Mouse (Mus musculus) kidney, postnatal 0 days (tissue): ENCODE results near the gene Lmo1. TPM values are rescaled to one million over a fixed set of nuclear protein-coding genes. Genes with fewer than 3 reads are reported as not detected.

Experiments
- ATAC-seq: fragments of 200-750 bp; cut with Nextera tagmentation; replicated peaks from 2 replicates; pipeline ENCODE4 v1.8.0; 2017; ENCODE audit warnings: low read depth, moderate number of reproducible peaks, moderate TSS enrichment, moderate library complexity; ENCODE audit not compliant: low FRiP score
- DNase-seq: peaks from one replicate; pipeline ENCODE4 v3.0.0-alpha.2; 2016; ENCODE audit warnings: low spot score
- H3K27ac ChIP-seq: fragments of 300-500 bp; sonication (generic); 2 replicates; pipeline ENCODE4 v1.5.1; 2014; ENCODE audit warnings: mild to moderate bottlenecking
- H3K27me3 ChIP-seq: fragments of 300-500 bp; sonication (generic); 2 replicates; pipeline ENCODE4 v1.6.1; 2014; ENCODE audit warnings: low read length, mixed read lengths; ENCODE audit not compliant: insufficient read depth
- H3K36me3 ChIP-seq: fragments of 300-500 bp; sonication (generic); 2 replicates; pipeline ENCODE4 v1.6.1; 2014; ENCODE audit warnings: low read length, mixed read lengths; ENCODE audit not compliant: insufficient read depth
- H3K4me1 ChIP-seq: fragments of 300-500 bp; sonication (generic); replicated peaks from 2 replicates; pipeline ENCODE4 v1.6.1; 2014; ENCODE audit warnings: antibody characterized with exemption, low read length, mixed read lengths; ENCODE audit not compliant: insufficient read depth
- H3K4me2 ChIP-seq: fragments of 300-500 bp; sonication (generic); 2 replicates; pipeline ENCODE4 v1.6.1; 2014; ENCODE audit warnings: mild to moderate bottlenecking, low read length, moderate library complexity, mixed read lengths
- H3K4me3 ChIP-seq: fragments of 300-500 bp; sonication (generic); replicated peaks from 2 replicates; pipeline ENCODE4 v1.5.1; 2014; ENCODE audit warnings: low read depth, low read length
- H3K9ac ChIP-seq: fragments of 300-500 bp; sonication (generic); 2 replicates; pipeline ENCODE4 v1.6.1; 2014; ENCODE audit warnings: low read depth, low read length
- H3K9me3 ChIP-seq: fragments of 300-500 bp; sonication (generic); replicated peaks from 2 replicates; pipeline ENCODE4 v1.6.1; 2016; ENCODE audit warnings: low read length, inconsistent platforms, mixed read lengths
- CTCF ChIP-seq: IDR thresholded peaks from 2 replicates; pipeline ENCODE4 v1.5.1; 2016; ENCODE audit warnings: antibody characterized with exemption, low read depth, mild to moderate bottlenecking, moderate library complexity
- WGBS: fragments of 180-500 bp; shearing (Covaris S2); extraction: QIAGEN DNeasy Blood & Tissue Kit; methylation state at CpG from one replicate; pipeline ENCODE4 v1.1.7; 2014; 5-methylcytosine and 5-hydroxymethylcytosine counted together
- polyA plus RNA-seq: library from polyadenylated mRNA; unstranded; fragments of >200 nt; fragmentation: Nextera tagmentation; extraction: Ambion mirVana; gene quantifications from 2 replicates; pipeline ENCODE4 v1.2.1, GENCODE M21; 2015

Gene Lmo1
- polyA plus RNA-seq, result 8.7 and 11.0 TPM in 2 replicates

- Histone ChIP-seq H3K9ac (peak within 1 kb of the TSS; percentile 56), H3K36me3 (no peaks in the 10 kb centered on the region), H3K4me3 (peak within 1 kb of the TSS; percentile 51), H3K4me2 (peak within 1 kb of the TSS; percentile 96), H3K27ac (no peak within 1 kb of the TSS), H3K4me1 (no peaks in the 10 kb centered on the region; the same call in 1 of the 2 replicates), H3K27me3 (peaks cover 30% of the 10 kb centered on the region), H3K9me3 (no peaks in the 10 kb centered on the region)
- ATAC-seq (peak; percentile 66), DNase-seq (peak; percentile 48)
- under 1% methylated on average over 61 of the region's 67 CpGs for WGBS
- no peak for TF ChIP-seq CTCF
These were observed at the start of gene Lmo1 for GRCm38 (mm10) chr7:109174949-109175669. Lmo1 (minus strand) TSS chr7:109175207.

DNA sequence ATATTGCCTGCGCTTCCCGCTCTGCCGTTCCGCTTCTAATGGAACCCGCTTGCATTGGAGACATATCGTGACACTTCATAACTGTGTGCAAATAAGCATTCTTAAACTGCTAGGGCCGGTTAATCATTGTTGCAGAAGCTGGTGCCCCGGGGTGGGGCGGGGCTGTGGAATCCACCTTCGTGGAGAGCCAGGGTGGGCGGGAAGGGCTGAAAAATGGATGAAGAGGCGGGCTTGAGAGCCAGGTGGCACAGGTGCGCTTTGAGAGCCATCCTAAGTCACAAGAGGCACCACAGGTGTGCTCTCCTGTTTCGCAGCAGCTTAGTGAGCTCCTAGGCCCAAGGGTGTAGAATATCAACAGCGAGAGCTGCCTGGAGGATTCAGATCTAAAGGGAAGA, 46.7 kb upstream of the Lmo1 start:
- 0 out of 2 replicates have a peak, but pooled peaks cover 4% of the 10 kb centered on the region for H3K4me1 ChIP-seq
- TF ChIP-seq CTCF, result no peak
- ATAC-seq (no peak), DNase-seq (no peak)
- 71% methylated on average over 15 of the region's 15 CpGs for WGBS
- no peaks in the 10 kb centered on the region for H3K36me3 ChIP-seq
- H3K4me2 ChIP-seq, result no peak overlapping the region
- H3K4me3 ChIP-seq, result no peak overlapping the region
- H3K9me3 ChIP-seq, result no peaks in the 10 kb centered on the region
- no peak overlapping the region for H3K9ac ChIP-seq
- no peak overlapping the region for H3K27ac ChIP-seq
- H3K27me3 ChIP-seq, result no peaks in the 10 kb centered on the region

- H3K27ac ChIP-seq, result no peak overlapping the region
- no peak overlapping the region for H3K4me3 ChIP-seq
- ATAC-seq (no peak), DNase-seq (peak; percentile 61)
- no peaks in the 10 kb centered on the region for H3K9me3 ChIP-seq
- H3K4me1 ChIP-seq, result 0 out of 2 replicates have a peak, but pooled peaks cover 4% of the 10 kb centered on the region
- 69% methylated on average over 20 of the region's 20 CpGs for WGBS
- no peak for TF ChIP-seq CTCF
- no peak overlapping the region for H3K9ac ChIP-seq
- H3K36me3 ChIP-seq, result no peaks in the 10 kb centered on the region
- H3K27me3 ChIP-seq, result no peaks in the 10 kb centered on the region
- no peak overlapping the region for H3K4me2 ChIP-seq
These were observed 46.0 kb upstream of the Lmo1 start for GRCm38 (mm10) chr7:109220766-109221715.

GRCm38 (mm10) chr7:109220026-109220425, 45.0 kb upstream of the Lmo1 start:
- 74% methylated on average over 4 of the region's 4 CpGs for WGBS
- no peak for TF ChIP-seq CTCF
- no peak overlapping the region for H3K4me3 ChIP-seq

GRCm38 (mm10) chr7:109218977-109219271, 43.9 kb upstream of the Lmo1 start:
- 0 out of 2 replicates have a peak, but pooled peaks cover 4% of the 10 kb centered on the region for H3K4me1 ChIP-seq
- no peaks in the 10 kb centered on the region for H3K9me3 ChIP-seq
- no peaks in the 10 kb centered on the region for H3K27me3 ChIP-seq
- ATAC-seq (no peak), DNase-seq (no peak)
- WGBS, result 34% methylated on average over 5 of the region's 5 CpGs
- no peak overlapping the region for H3K4me2 ChIP-seq
- H3K27ac ChIP-seq, result no peak overlapping the region
- no peaks in the 10 kb centered on the region for H3K36me3 ChIP-seq
- no peak for TF ChIP-seq CTCF
- no peak overlapping the region for H3K4me3 ChIP-seq
- H3K9ac ChIP-seq, result no peak overlapping the region

More at GRCm38 (mm10) chr7:109220026-109220425, 45.0 kb upstream of the Lmo1 start:
- Histone ChIP-seq H3K4me1 (0 out of 2 replicates have a peak, but pooled peaks cover 4% of the 10 kb centered on the region), H3K9ac (no peak overlapping the region), H3K27me3 (no peaks in the 10 kb centered on the region), H3K9me3 (no peaks in the 10 kb centered on the region), H3K36me3 (no peaks in the 10 kb centered on the region), H3K27ac (no peak overlapping the region), H3K4me2 (no peak overlapping the region)
- DNase-seq (no peak), ATAC-seq (no peak)
